Mouse (Mus musculus) spleen, postnatal 10 days (tissue): ENCODE results near the gene Syt2.

ENCODE experiments used
- DNase-seq, 2 experiments: peaks; one replicate each; pipeline ENCODE4 v3.0.0; 2021 to 2022; ENCODE audit warnings: low spot score in 2 of 2

Syt2 gene

DNA sequence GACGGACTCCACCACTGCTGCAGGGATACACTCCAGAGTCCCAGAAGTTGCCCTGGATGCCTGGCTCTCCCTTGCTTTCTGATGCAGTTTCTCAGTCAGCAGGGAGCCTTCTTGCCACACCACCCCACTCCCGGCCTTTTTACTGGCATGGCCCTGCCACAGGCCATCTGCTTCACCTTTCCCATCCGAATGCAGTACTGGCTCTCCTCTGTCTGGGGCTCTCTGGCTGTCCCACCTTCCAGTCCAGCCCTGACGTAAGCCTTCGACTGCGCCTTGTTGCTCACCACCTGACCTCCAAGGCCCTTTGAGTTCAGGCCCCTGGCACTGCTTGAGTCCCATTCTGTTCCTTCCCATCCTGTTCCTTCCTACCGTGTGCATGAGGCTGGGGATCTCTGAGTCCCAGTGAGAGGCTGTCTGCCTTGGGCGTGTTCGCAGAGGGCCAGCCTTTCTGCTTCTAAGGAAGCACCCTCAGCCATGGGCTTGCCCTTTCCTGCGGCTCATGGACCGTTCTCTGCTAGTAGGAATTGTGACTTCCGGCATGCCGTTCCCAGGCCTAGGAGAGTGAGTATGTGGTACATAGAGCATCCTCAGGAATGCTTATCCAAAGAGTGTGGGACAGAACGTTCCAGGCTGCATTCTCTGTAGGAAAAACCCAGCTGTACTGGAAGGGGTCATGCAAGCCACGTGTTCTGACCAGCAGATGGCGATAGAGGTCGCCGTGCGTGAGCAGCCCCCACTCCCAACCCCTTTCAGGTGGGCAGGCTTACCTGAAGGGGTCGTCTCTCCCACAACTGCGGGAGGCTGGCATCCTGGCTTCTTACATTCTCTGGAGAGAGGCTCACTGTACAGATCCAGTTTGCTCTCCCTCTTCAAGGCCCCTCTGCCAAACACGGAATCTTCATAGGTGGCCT lies 58.2 kb downstream of the Syt2 start:
- peak in 1 of 2 experiments; percentile 47 for DNase-seq

DNA sequence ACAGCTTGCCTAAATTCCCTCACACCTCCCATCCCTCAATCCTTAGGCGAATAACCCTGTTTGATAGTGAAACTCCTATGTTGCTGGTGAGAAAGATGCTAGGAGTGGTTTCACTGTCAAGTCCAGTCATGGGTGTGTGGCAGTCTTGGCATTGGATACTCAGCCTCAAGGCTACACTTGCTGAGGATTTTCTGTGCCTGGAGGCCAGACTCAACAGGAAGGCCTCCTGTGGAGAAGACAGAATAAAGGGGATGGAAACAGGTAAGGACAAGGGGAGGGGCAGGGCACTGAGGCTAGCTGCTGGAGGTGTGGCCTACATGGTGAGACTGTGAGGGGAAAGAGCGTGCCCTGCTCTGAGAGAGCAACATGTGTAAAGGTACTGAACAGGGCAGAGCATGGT lies 60.1 kb downstream of the Syt2 start:
- DNase-seq: no peak

DNA sequence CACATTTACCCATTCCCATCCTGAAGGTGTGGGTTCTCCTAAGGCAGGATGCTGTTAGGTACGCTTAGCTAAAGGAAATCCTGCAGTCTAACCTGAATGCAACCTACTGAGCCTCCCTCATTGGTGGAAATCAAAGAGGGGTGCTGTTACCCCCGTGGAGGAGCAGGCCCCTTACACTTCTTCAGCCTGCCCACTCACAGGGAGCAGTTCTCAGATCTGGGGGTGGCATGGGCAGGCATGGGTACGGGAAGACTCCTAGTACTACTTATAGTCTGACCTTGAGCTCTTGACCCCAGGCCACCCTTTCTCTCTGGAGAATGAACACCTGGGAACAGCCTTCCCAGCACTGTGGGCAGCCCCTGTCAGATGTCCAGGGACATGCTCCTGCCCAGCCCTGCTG lies 61.0 kb downstream of the Syt2 start:
- no peak for DNase-seq

DNA sequence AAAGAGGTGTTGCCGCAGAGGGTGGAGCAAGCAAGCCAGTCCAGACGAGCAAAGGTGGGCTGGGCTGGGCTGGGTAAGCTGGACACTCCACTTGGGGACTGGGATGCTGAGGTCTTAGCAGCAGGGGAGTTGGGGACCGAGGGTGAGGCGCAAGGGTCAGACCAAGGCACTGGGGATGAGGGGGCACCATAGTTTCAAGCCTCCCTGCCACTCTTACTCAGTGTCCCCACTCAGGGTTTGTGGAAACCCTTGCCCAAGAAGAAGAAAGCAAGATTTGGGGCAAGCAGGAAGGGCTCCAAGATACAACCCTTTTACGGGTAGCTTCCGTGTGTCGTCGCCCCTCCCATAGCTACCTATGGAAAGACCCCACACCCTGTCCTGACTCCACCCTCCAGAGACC lies 61.8 kb downstream of the Syt2 start:
- DNase-seq: no peak

DNA sequence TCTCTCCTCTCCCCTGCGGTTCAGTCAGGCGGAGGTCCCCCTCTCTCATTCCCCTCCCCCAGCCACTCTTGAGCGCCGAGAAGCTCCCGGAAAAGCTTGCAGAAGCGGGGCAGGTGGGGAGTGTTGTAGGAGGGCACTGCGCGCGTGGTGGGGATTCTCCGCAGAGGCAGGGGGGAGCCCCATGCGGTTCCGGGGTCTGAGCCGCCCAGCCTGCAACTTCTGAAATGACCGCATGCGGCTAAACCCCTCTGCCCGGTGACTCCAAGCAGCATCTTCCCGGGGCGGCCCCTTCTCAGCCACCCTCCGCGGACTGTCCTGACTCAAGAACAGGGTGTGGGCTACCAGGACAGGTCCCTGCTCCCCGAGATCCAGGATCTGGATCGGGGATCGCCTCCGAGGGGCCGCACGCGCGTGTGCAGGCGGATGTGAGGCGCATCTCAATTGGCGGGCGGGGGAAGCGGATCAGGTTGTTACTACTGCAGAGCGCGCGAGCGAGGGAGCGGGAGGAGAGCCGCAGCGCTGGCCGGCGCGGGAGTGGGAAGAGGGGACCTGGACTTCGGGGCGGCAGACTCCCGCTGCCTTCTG lies 62.4 kb downstream of the Syt2 start:
- peak in 1 of 2 experiments; percentile 35 for DNase-seq

DNA sequence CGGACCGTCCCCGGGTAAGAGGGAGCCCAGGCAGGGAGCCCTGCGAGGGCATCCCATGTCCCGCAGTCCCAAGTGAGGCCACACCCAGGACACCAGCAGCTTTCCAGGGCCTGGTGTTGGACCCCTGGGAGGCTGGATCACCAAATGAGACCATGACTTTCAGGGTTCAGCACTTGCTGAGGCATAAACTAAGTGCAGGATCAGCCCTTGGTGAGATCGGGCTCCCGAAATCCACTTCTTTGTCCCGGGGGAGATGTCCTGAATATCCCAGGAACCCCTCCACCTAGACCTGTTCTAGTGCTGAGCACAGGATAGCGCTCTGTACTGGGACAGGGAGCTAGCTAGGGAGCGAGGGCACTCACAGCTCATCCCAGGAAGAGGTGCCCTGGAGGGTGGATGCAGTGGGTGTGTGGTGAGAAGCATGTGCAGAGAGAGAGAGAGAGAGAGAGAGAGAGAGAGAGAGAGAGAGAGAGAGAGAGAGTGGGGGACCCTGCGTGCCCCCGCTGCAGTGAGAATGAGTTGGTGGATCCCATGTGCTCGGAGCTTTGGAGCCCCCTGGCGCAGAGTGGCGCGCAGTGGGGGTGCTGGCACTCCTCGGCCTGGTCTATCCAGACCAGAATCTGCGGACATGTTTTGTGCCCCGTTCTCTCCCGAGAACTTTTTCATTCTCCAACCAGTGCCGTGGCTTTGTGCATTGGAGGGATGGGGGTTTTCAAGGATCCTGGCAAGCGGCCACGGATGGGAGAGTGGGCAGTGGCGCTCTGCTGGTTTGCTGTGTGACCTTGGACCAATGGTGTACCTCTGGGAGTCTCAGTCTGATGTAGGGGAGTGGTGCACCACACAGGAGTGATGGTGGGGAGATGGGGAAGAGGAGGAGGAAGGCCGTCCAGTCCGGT lies 63.2 kb downstream of the Syt2 start:
- DNase-seq: no peak

DNA sequence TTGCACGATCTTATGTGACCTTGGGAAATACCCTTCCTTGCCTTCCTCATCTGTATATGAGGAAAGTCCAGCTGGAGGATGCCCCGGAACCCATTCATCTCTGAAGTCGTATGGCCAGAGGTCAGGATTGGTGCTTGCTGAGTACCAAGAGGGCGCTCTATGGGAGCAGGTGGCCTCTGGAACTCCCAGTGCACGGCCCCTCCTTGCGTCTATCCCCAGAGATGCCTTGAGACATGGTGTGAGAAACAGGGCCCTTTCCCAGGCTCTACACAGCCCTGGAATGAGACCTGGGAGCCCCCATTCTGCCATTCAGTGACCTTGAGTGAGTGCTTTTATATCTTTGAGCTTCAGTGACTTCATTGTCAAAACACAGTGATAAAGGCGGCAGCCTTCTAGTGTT lies 64.6 kb downstream of the Syt2 start:
- no peak for DNase-seq

DNA sequence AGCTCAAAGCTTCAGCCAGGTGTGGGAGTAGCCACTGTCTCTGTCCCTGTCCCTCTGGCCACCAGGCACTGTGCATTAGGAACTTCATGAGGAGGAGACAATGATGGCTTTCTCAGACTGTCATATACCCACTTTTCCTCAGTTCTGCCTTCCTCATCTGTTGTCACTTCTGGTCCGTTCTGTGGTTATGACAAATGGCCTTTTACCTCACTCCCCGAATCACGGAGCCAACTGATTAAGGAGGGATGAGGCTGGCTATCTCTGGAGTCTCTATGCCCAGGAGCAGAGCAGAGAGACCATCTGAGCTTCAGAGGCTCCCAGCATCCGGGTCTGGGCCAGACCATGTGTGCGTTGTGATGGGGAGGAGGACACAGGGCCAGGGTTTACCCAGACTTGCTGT lies 65.2 kb downstream of the Syt2 start:
- no peak for DNase-seq

DNA sequence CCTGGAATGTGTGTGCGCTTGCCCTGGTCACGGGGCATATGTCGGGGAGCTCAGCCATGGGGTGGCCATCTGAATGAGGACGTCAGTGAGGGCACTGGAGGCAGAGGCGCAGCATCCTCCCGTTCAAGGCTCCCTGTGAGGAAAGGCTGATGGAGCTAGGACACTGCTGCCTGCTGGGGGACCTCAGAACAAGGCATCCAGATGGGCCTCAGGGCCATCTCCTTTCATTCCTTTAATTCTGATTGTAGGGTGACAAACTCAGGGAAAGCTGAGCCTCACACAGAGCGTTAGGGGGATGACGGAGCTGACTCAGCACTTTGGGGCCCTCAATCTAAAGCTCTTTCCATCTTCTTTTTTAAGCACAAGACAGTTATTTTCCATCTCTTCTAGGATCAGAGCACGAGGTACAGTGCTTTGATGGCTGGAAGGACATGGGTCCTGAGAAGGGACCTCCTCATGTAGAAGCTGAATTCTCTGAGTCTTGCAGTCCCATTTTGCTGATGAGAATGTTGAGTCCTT lies 66.4 kb downstream of the Syt2 start:
- DNase-seq: no peak

DNA sequence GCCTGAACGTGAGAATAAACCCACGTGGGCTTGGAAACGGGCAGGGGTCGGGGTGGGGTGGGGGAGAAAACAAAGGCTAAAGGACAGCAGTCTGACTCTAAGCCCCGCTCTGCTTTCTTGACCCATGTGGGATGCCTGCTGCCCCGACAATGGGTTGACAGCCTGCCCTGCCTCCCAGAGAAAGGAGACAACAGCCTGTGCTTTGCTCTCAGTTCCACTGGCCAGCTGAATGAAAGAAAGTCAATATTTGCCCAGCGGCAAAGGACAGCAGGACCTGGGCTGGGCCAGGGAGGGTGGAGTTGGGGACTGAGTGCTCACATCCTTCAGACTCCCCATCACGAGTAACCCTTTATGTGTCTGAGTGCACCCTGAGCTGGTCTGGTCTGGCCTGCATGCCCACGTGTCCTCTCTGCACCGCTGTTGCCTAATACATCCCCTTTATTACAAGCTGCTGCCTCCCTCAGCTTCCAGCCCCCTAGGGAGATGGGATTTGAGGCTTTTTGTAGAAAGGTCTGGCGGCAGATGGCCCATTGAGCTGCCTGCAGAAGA lies 67.0 kb downstream of the Syt2 start:
- no peak for DNase-seq

DNA sequence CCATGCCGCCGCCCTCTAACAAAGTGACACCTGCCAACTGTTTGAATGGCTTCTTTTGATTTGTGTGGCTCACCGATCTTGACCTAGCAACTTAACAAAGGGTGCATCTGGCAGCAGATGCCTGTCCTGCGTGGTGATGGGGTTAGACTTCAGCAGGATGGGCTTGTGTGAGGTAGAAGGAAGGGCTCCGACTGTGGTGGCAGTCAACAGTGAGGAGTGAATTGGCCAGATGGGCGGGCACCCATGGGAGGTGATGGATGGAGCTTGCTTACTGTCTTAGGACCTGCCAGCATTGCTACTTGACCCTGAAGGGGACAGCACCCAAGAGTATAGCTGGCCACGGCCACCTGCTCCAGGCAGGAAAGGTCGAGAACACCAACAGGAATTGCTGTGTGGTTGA lies 67.7 kb downstream of the Syt2 start:
- no peak for DNase-seq

DNA sequence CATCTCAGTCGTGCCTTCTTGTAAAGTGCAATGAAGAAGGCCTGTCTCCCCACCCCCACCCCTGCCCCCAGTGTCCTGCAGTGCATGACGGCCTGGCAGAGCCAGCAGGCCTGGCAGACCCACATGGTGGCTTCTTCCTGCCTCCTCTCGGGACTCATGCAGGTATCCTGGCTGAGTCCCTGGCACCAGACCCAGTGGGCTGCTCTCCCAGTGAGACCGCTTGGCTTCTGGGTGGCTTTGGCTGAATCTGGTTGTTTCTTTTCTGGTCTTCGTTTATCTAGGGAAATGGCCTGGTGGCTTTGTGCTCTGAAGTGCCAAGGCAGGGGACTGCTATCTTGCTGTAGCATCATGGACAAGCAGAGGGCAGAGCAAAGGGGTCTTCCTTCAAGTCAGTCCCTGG lies 68.6 kb downstream of the Syt2 start:
- DNase-seq: no peak

DNA sequence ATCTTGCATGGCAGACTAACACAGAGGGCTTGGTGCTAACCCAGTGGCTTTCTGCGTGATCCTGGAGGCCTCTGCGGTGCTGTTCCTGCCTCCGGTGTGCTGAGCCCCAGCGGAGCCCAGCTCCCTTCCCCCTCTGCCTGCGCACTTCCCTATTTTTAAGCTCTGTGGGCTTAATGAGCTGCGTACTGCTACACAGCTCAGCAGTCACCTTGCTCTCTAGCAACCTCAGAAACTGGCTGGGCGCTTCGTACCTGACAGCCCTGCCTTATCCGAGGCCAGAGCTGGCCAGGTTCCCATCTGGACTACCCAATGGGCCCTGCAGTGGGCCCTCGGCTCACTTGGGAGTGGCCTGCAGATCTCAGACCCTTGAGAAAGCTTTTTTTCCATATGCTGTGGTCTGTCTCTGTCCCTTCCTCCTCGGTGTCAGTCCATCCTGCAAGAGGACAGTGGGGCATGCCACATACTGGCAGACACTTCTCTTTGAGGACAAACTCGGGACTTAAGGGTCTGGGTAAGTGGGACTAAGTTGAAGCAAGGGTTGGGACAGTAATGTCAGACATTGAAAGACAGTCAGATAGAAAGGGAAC lies 73.3 kb downstream of the Syt2 start:
- peak in 1 of 2 experiments; percentile 48 for DNase-seq

DNA sequence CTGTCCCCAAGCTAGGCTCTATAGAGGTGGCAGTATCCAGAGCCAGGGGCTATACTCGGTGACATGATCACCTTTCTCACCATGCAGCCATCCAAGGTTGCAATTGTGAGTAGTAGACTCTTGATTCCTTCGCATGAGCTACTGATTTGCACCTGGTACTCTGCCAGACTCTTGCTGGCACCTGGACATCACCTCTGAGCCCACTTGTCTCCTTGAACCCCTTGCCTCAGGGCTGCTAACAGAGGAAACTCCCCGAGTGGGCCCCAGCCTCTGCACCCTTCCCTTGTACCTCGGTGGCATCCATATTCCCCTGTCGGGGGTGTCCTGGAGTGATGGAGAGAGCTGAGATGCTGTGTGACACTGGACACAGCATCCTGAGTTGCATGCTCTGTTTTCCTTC lies 75.0 kb downstream of the Syt2 start:
- no peak for DNase-seq

DNA sequence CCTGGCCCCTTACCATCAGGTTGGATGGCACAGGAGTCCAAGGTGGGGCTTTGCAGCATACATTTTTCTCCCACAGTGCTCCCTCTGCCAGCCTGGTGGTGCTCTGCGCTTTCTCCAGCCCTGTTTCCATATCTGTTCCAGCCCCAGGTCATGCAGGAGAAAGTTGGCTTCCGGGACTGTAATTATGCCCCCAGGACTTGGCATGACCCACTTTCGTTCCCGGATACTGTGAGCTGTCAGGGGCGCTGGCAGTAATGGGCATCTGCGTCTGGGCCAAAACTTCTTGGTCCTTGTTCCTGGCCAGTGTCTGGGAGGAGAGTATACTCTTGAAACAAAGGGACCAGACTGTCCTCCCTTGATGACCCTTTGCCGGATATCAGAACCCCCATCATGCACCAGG lies 76.4 kb downstream of the Syt2 start:
- no peak for DNase-seq

DNA sequence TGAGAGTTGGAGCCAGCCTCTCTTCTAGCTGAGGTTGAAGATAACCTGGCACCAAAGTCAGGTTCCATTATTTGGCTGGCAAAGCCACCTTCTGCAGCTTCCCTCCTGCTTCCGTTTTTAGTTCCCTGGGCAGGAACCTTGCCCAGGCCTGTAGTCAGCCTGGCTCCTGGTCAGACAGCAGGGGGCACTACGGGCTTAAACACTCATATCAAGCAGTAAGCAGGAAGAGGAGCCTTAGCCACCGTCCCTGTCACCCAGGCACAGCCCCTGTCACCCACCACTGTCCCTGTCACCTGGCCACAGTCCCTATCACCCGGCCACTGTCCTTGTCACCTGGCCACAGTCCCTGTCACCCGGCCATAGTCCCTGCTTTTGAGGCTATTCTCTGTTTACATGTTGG lies 78.8 kb downstream of the Syt2 start:
- peak in 1 of 2 experiments; percentile 60 for DNase-seq

DNA sequence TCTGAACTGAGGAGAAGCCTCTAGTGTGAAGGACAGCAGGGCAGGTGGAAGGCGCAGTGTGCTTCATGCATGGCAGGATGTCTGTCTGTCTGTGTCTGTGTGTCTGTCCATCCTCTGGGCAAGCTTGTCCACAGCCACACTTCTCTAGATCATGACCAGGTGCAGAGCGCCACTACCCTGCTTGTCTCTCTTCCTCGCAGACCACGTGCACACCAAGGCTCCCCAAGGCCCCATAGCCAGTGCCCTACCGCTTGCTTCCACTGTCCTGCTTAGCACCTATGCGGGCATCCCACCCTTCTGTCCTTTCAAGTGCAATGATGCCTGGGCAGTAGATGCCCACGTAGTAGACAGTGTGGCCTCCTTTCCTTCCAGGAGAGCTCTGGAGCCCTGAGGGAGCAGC lies 80.0 kb downstream of the Syt2 start:
- no peak for DNase-seq

DNA sequence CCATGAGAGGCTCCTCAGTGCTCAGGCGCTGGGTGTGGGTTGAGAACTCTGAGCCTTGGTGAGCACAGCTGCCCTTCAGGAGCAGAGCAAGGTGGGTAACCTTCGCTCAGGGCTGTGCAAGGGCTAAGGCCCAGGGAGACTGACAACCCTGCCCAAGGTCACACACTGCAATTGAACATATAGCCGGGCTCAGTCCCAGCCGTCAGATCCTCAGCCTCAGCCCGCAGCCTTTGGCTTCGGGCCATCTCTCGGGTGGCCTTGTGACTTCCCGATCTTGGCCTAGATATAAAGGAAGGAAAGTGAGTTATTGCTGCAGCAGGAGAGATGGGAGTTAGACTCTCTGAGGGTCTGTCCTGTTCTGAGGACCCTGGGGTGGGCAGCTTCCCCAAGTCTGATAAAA lies 80.8 kb downstream of the Syt2 start:
- DNase-seq: no peak

DNA sequence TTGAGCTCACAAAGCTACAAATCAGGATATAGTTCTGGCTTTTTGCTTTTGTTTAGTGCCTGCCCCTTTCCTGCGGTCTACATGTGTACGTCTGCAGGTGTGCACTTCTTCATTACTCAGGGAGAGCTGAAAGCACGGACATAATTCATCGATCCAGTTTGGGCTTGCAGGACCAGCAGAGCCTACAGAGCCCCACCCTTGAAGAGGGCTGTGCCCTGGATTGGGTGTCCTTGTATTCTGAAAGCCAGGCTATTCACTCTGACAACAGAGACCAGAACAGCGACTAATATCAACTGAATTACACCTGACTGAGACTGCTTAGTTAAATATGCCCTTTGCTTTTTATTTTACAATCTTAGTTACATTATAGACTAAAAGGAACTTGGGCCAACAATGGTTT lies 87.2 kb downstream of the Syt2 start:
- no peak for DNase-seq

DNA sequence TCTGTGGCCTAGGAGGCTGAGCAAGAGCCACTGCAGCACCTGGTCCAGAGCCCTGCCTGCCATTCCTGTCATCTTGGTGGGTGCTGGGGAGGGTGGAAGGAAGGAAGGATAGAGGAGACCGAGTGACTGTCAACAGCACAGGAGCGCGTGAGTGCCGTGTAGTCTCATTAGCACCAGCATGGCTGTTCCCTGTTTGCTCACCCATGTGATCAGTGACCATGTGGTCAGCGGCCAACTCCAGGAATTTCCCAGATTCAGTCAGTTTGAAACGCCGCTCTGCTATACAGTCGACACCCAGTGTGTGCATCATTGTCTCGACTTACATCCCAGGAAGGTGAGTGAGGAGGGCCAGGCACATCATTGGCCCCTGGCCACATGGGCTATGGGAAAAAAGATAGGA lies 91.0 kb downstream of the Syt2 start:
- no peak for DNase-seq

DNA sequence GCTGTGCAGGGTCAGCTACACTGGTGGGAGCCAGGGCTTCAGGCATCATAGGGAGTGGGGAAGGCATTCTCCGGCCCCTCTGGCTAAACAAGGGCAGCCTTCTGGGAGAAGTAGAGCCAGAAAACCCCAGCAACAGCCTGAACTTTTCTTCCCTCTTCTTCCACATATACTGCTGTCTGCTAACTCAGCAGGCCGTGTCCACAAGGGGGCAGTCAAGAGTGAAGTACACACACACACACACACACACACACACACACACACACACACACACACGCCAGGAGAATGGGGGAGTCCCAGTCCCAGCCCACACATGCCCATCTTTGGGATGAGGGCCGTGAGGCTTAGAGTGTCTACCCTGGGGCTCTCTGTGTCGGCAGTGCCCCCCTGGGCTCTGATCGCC lies 95.0 kb downstream of the Syt2 start:
- peak; percentile 55 to 82 for DNase-seq
